Mouse (Mus musculus): ENCODE measurements around the gene Smim13. TPM values are rescaled to one million over a fixed set of nuclear protein-coding genes. Genes with fewer than 3 reads are reported as not detected.
A peak's percentile ranks its signal among the peaks of the same experiment; 100 is the strongest.
"Not testable (repeated sequence)": the region's sequence is repeated elsewhere in the genome, so short reads cannot be mapped to it uniquely, and the experiment has no call there.

Smim13 gene
- total RNA-seq, 1 experiment from 2014 or later, result 6.3 TPM

DNA sequence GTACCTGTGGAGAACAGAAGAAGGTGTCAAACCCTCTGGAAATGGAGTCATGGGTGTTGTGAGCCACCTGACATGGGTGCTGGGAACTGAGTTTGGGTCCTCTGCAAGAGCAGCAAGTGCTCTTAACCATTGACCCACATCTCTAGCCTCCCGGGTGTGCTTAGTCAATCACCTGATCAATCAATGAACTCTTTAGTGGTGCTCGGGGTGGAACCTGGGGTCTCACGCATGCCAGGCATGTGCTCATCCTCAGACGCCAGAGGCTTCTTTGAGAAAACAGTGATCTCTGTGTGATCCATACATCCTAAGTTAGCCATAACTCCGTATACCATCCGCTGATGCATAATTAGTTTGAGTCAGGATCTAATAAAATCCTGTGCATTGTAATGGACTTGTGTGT, 14.5 kb upstream of the Smim13 start:
- no peak for ATAC-seq (ENCODE audit: extremely low read depth, insufficient number of reproducible peaks, low FRiP score, poor library complexity, severe bottlenecking)

DNA sequence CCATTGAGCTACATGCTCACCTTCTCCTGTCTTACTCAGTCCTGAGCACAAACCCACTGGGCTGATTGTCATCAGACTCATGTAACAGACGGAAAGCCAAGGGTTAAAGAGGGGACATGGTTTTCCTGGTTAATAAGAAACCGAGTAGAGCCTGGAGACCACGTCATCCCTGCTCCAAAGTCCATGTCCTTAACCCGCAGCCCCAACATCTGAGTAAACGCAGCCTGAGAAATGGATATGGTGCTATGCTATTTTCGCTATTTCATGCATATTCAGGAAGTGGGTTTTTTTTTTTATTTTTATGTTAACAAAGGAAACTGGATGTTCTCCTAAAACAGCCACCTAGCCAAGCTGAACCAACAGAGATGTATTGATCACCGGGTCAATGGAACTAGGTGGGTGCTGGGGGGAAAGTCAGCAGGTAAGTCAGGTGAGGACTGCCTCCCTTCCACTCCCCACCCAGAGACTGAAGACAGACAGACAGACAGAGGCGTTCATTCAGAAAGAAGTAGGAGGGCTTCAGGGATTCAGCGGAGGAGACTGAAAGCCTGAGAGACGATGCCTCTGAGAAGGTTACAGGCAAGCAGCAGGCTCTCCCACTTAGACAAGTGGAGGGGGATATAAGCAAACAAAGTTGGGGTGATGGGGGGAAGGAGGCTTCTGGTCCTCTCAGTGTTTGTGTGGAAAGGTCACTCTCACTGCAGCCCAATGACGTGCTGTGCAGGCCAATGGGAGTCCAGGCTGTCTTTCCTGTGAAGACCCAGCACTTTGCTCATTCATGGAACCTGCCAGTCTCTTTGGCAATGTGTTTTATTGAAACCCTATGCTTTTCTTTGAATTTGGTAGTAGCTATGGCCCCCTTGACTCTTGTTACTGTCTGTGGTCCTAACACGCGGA, 13.6 kb upstream of the Smim13 start:
- ATAC-seq (ENCODE audit: extremely low read depth, insufficient number of reproducible peaks, low FRiP score, poor library complexity, severe bottlenecking), result no peak

DNA sequence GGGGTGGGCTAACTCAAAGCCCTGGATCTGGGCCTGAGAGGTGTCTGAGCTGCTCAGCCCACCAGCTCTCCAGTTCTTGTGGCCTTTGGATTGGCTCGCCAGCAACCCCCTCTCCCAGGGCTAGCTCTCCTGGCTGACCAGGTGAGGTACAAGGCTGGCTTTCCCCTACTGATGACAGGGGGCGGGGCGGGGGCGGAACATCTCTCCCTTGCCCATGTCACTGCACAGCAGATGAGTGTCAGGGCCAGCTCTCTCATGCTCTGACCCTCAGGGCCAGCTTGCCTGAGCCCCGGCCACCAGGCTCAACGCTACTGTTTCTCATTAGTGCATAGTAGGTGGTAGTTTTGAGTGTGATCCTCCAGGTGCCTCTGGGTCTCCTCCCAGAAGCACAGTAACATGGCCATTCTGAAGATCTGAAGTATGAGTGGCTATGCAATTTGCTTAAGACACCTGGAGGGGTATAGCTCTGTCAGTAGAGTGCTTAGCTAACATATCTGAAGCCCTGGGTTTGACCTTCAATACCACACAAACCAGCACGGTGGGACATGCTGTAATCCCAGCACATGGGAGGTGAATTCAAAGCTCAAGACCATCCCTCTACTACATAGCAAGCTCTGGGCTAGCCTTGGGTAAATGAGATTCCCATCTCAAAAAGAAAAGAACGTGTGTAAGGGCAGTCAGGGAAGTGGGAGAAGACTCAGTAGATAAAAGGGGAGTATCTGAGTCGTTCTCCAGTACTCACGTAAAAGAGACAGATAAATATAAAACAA, 11.4 kb upstream of the Smim13 start:
- ATAC-seq (ENCODE audit: extremely low read depth, insufficient number of reproducible peaks, low FRiP score, poor library complexity, severe bottlenecking), result no peak

DNA sequence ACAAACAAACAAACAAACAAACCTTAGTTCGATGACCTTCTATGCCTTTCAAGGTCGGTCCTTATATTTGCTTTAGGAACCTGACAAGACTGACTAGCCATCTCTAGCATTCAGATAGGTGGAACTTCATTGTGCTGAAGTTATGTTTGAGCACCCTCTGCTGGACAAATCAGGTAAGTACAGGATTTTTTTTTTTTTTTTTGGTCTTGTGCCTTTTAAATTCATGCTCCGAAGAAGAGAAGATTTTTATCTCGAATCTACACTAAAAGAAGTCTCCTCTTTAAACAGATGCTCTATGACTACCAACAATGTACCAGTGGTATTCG, 10.9 kb upstream of the Smim13 start:
- peak; percentile 71; the same call in 1 of the 2 replicates for ATAC-seq (ENCODE audit: extremely low read depth, insufficient number of reproducible peaks, low FRiP score, poor library complexity, severe bottlenecking)

DNA sequence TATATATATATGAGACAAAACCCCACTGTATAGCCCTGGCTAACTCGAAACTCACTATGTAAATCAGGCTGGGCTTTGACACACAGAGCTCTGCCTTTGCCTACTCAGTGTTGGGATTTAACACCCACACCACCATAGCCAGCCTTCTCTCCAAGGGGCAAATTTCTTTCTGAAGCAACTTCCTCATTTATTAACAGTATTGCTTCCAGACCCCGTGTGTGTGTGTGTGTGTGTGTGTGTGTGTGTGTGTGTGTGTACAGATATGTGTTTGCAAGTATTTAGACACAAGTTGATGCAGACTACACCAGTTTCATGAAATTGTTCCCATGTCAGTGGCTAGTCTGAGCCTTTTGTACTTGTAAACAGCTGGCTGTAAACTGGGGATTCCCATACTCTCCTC, 8.1 kb upstream of the Smim13 start:
- ATAC-seq (ENCODE audit: extremely low read depth, insufficient number of reproducible peaks, low FRiP score, poor library complexity, severe bottlenecking), result no peak

DNA sequence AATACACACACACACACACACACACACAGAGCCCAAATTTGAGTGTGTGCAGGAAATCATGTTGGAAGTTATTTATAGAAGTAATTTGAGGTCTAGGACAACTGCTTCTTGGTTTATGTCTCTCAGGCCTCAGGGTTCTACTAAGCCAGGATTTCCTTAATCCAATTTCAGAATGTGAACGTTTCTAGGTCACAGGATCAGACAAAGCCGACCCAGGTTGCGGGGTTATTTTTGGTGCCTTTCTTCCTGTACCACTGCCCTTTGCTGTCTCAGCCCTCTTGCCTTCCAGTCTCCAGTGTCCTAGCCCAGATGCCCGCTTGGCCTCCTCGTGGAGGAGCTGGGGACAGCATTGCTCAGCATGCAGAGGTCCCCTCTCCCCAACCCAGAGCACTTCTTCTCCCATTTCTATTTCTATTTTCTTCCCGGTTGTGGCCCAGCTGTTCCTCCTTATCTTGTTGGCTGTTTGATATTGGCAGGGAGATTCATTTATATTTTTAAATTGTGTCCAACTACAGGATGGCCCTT, 5.3 kb upstream of the Smim13 start:
- ATAC-seq (ENCODE audit: extremely low read depth, insufficient number of reproducible peaks, low FRiP score, poor library complexity, severe bottlenecking), result no peak

DNA sequence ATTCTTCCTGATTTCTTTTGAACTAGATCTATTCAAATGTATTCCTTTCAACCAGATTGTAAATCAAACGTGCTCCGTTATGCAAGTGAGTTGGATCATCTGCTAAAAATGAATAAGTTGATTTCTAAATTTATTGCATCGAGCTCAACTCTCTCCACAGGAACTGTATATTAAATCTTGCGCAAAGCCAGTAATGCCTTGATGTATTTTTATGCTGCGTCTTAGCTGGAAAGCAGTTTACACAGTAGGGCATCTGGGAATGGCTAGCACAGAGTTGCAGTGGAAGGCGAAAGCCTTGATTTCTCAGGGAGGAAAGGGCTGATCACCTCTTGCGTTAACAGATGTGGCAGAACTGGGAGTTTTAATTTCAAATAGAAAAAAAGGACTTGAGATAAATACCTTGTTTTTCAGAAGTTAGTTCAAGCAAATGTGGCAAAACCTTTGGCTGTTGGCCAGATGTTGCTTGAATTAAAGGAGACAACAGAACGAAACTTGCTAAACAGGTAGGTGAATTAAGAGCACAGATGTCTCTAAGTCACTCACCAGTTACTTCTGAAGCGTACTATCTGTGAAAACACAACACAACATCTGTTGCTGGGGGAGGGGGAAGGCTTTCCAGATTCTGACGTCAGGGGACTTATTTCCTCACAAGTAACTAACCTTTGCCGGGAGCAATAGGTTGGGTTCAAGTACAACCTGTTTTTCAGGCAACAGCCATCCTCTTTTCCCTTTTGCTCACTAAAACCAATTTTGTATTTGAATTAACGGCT, 708 bp upstream of the Smim13 start:
- ATAC-seq (ENCODE audit: extremely low read depth, insufficient number of reproducible peaks, low FRiP score, poor library complexity, severe bottlenecking), result no peak

DNA sequence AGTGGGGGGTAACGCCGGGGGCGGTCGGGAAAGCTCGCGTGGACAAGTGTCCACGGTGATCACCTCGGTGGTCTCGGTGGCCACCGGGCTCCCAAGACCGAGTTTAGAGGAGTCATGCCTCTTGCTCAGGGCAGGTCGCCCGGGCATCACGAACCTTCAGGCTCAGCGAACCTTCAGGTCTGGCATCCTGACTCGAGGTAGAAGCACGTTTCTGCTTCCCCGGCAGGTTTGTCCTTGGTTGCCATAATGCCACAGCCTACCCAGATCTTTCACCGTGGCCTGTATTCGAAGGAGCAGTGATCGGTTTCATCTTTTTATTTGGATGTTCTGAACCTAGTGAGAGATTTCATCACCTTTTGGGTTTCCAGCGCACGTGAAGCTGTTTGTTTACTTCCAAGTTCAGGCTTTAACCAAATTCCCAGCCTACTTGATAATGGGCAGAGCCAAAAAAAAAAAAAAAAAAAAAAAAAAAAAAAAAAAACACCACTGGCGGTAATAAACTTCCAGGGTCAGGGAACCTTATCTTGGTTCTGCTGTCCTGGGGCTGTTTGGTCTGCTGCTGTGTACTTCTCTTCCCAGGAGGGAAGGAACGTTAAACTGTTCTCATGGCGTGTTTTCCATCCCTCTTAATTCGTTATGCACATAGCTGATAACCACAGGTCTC, 806 bp downstream of the Smim13 start:
- no peak for ATAC-seq (ENCODE audit: extremely low read depth, insufficient number of reproducible peaks, low FRiP score, poor library complexity, severe bottlenecking)

DNA sequence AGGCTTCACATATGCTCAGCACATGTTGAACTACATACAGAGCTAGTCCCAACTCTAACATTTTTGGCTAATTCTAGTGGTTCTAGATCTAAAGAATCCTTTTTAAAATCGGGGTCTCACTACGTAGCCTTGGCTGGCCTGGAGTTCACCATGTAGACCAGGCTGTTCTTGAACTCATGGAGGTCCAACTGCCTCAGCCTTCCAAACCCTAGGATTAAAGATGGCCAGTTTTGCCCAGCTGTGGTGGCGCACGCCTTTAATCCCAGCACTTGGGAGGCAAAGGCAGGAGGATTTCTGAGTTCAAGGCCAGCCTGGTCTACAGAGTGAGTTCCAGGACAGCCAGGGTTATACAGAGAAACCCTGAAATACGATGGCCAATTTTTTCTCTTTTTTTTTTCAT, 1.6 kb downstream of the Smim13 start:
- not testable (repeated sequence) for ATAC-seq (ENCODE audit: extremely low read depth, insufficient number of reproducible peaks, low FRiP score, poor library complexity, severe bottlenecking)

DNA sequence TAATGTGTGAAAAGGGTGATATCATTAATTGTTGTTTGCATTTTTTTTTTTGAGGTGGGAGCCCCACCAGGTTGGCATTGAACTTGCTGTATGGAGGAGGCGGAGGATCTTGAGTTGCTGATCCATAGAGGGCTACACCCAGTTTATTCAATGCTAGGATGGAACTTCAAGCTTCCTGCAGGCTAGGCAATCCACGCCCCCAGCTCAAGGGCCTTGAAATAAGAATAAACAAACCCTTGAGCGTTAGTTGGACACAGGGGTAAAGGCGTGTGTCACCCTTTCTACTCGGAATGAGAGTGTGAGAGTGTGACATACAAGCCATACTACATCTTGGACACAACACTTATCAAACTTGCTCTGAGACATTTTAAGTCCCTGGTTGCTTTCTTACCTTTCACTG, 2.0 kb downstream of the Smim13 start:
- no peak for ATAC-seq (ENCODE audit: extremely low read depth, insufficient number of reproducible peaks, low FRiP score, poor library complexity, severe bottlenecking)

DNA sequence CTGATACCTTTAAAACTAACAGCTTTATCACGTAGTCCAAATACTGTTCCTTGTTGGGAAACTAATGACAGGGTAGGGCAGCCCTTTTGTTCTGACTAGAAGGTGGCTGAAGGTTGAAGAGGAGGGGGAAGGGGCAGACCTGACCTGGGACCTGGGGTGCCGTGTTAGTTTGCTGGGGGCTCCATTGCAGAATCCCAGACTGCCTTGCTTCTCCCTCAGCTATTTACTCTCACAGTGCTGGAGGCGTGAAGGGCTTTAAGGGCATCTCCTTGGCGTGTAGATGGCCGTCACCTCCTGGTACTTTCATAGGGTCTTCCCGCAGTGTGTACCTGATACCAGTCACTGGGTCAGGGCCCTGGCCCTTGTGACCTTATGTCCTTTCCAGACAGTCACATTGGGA, 2.5 kb downstream of the Smim13 start:
- ATAC-seq (ENCODE audit: extremely low read depth, insufficient number of reproducible peaks, low FRiP score, poor library complexity, severe bottlenecking), result no peak

DNA sequence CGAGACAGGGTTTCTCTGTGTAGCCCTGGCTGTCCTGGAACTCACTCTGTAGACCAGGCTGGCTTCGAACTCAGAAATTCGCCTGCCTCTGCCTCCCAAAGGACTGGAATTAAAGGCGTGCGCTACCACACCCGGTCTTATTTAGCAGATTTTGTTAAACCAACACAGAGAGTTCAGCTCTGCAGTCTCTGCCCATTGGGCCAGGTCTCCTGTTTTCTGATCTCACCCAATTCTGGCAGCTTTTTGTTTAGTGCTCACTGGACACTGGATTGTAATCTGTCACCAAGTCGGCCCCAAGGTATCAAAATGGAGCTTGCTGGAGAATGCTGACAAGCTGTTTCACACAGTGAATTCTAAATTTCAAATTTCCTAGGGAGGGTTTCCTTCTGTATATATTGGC, 3.1 kb downstream of the Smim13 start:
- no peak for ATAC-seq (ENCODE audit: extremely low read depth, insufficient number of reproducible peaks, low FRiP score, poor library complexity, severe bottlenecking)

DNA sequence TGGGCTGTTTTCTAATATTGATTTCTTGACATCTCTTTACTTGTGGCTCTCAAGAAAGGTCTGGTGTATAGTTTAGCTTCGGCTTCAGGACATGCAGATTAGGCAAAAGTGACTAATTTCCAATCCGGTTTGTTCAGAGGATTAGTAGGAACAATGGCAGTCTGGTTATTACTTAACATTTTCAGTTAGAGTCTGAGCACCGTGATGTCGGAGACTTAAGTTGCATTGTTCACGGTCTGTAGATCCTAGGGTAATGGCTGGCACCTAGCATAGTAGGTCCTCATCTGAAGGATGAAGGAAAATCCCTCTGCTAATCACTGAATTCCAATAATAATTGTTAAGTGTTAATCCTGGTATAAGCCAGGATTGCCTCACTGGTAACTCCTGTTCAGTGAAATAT, 6.5 kb downstream of the Smim13 start:
- ATAC-seq (ENCODE audit: extremely low read depth, insufficient number of reproducible peaks, low FRiP score, poor library complexity, severe bottlenecking), result no peak

DNA sequence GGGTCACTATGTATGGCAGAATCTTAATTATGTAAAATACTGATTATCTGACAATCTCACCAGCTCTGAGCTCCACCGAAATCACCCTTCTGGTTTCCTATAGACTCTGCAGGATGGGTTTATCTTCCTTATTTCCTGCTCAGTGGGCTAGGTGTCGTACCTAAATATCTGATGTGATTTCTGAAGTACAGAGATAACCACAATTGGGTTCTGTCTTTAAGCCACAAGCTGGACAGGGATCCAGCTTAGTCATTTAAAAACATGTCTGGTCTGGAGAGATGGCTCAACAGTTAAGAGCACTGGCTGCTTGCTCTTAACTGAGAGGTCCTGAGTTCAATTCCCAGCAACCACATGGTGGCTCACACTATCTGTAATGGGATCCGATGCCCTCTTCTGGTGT, 7.3 kb downstream of the Smim13 start:
- no peak for ATAC-seq (ENCODE audit: extremely low read depth, insufficient number of reproducible peaks, low FRiP score, poor library complexity, severe bottlenecking)

DNA sequence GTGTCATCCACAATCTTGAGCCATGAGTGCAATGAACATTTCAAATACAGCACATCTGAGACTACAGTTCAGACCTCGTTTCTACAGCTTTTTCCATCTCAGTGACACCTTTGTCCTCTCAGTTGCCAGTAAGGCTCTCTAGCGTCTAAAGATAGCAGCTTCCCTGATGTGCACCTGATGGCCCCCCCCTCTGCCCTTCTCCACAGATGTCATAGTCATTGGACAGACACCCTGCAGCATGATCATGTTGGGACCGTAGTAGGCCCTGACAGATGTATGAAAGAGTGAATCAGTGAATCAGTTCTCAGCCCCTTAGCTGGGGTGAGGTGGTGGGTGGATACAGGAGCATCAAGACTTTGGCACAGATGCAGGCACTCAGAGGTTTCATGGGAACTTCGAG, 8.2 kb downstream of the Smim13 start:
- ATAC-seq (ENCODE audit: extremely low read depth, insufficient number of reproducible peaks, low FRiP score, poor library complexity, severe bottlenecking), result no peak

DNA sequence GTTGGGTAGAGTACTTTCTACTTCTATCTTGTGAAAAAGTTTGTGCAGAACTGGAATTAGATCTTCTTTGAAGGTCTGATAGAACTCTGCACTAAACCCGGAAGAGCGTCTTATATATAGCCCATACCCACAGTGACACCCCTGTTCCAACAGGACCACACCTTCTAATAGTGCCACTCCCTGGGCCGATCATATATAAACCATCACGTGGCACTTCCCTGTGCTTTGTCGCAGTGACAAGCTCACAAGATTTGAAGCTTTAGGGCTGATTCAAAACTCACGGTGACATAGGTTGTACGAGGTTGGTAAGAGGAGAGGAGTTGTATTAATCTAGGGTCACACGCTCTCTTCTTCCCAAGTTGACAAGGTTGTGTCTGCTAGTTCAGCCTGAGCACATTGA, 12.0 kb downstream of the Smim13 start:
- ATAC-seq (ENCODE audit: extremely low read depth, insufficient number of reproducible peaks, low FRiP score, poor library complexity, severe bottlenecking), result not testable (repeated sequence)

DNA sequence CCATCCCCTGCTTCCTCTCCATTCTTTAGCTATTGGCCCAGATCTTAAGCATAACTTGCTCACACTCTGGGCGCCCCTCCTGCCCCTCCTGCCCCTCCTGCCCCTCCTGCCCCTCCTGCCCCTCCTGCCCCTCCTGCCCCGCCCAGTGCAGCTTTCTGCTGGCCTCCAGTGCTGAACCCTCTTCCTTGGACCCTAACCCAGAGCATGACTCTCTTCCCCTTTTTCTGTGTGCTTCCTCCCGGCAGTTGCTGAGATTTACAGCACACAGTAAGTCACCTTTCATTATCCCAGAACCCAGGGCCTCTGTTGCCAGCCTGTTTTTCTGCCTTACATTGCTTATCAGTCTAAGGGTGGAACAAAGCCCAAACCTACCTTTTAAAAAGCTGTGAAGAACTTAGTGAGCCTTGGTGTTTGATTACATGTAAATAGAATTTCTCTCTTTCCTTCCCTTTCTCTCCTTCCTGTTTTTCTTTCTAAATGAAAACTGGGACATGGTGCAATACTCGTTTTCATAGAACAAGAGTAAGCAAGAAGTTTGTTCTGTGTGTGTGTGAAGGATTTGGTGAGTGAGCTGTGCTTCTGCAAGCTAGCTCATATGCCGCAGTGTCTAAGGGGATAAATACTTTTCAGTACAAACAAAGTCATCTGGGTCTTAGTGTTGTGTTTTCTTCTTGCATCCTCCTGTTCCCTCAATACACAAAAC, 13.8 kb downstream of the Smim13 start:
- ATAC-seq (ENCODE audit: extremely low read depth, insufficient number of reproducible peaks, low FRiP score, poor library complexity, severe bottlenecking), result no peak

DNA sequence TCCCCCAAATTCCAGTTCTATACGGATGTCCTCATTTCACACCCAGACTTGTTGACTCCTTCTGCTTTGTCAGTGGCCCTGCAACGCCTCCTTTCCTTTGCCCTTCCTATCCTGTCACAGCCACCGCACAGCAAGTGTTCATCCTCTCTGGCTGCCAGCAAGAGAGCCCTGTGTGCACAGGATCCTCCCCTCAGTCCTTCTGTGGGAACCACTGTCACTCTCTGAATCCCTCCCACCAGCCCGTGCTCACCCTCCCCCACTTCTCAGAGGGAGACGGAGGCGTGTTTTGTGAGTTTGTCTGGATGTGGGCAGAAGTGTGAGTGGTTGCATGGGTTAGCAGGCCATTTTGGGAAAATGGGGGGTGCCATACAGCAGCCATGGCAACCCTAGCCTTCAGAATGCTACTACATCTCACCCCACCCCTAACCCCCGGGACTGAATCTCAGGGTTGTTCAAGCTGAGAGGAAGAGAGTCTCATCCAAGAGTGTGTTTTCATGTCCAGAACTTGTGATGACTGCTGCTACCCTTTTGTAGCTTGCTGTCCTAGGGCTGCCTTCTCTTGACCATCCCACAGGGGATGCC, 18.3 kb downstream of the Smim13 start:
- no peak for ATAC-seq (ENCODE audit: extremely low read depth, insufficient number of reproducible peaks, low FRiP score, poor library complexity, severe bottlenecking)

All from neutrophil, adult 5-6 weeks (primary cell).